Mouse (Mus musculus): Measurements from ENCODE around the gene Slc9a9. TPM values are rescaled to one million over a fixed set of nuclear protein-coding genes. Genes with fewer than 3 reads are reported as not detected.

Gene Slc9a9
- polyA plus RNA-seq, 1 experiment = 0.03 TPM

- no peaks in the 10 kb centered on the region for H3K9me3 ChIP-seq (ENCODE audit: control insufficient read depth, low read length)
- H3K36me3 ChIP-seq (ENCODE audit: control insufficient read depth) = no peaks in the 10 kb centered on the region
- H3K27me3 ChIP-seq (ENCODE audit: control insufficient read depth) = no peaks in the 10 kb centered on the region
- H3K4me3 ChIP-seq (replicated peaks) = no peak overlapping the region
- no peak for TF ChIP-seq TAL1 (IDR thresholded peaks at IDR 0.05; ENCODE audit: low read length)
- no peaks in the 10 kb centered on the region for H3K4me1 ChIP-seq (ENCODE audit: control insufficient read depth)
These were observed 498.8 kb downstream of the Slc9a9 start for GRCm38 (mm10) chr9:95168487-95169008.

- no peaks in the 10 kb centered on the region for H3K4me1 ChIP-seq (ENCODE audit: control insufficient read depth)
- H3K36me3 ChIP-seq (ENCODE audit: control insufficient read depth) = no peaks in the 10 kb centered on the region
- no peaks in the 10 kb centered on the region for H3K27me3 ChIP-seq (ENCODE audit: control insufficient read depth)
- H3K9me3 ChIP-seq (ENCODE audit: control insufficient read depth, low read length) = no peaks in the 10 kb centered on the region
- TF ChIP-seq TAL1 (IDR thresholded peaks at IDR 0.05; ENCODE audit: low read length) (no peak), GATA1 (IDR thresholded peaks at IDR 0.05; ENCODE audit: low read length) (no peak)
- H3K4me3 ChIP-seq (replicated peaks) = no peak overlapping the region
These were observed 508.5 kb downstream of the Slc9a9 start for GRCm38 (mm10) chr9:95178170-95178569.

GRCm38 (mm10) chr9:95180005-95180404, 510.3 kb downstream of the Slc9a9 start:
- H3K9me3 ChIP-seq (ENCODE audit: control insufficient read depth, low read length) = no peaks in the 10 kb centered on the region
- no peaks in the 10 kb centered on the region for H3K27me3 ChIP-seq (ENCODE audit: control insufficient read depth)
- no peak for TF ChIP-seq GATA1 (IDR thresholded peaks at IDR 0.05; ENCODE audit: low read length)
- no peak for TF ChIP-seq TAL1 (IDR thresholded peaks at IDR 0.05; ENCODE audit: low read length)
- H3K4me1 ChIP-seq (ENCODE audit: control insufficient read depth) = no peaks in the 10 kb centered on the region
- H3K36me3 ChIP-seq (ENCODE audit: control insufficient read depth) = no peaks in the 10 kb centered on the region
- no peak overlapping the region for H3K4me3 ChIP-seq (replicated peaks)

- no peak for TF ChIP-seq TAL1 (IDR thresholded peaks at IDR 0.05; ENCODE audit: low read length)
- TF ChIP-seq GATA1 (IDR thresholded peaks at IDR 0.05; ENCODE audit: low read length) = no peak
- H3K36me3 ChIP-seq (ENCODE audit: control insufficient read depth) = no peaks in the 10 kb centered on the region
- H3K4me3 ChIP-seq (replicated peaks) = no peak overlapping the region
- H3K4me1 ChIP-seq (ENCODE audit: control insufficient read depth) = no peaks in the 10 kb centered on the region
- no peaks in the 10 kb centered on the region for H3K27me3 ChIP-seq (ENCODE audit: control insufficient read depth)
- no peaks in the 10 kb centered on the region for H3K9me3 ChIP-seq (ENCODE audit: control insufficient read depth, low read length)
These were observed 510.9 kb downstream of the Slc9a9 start for GRCm38 (mm10) chr9:95180569-95180968.

GRCm38 (mm10) chr9:95181241-95182043, 511.7 kb downstream of the Slc9a9 start:
- Histone ChIP-seq H3K36me3 (ENCODE audit: control insufficient read depth) (no peaks in the 10 kb centered on the region), H3K4me3 (replicated peaks) (no peak overlapping the region), H3K27me3 (ENCODE audit: control insufficient read depth) (no peaks in the 10 kb centered on the region), H3K9me3 (ENCODE audit: control insufficient read depth, low read length) (no peaks in the 10 kb centered on the region), H3K4me1 (ENCODE audit: control insufficient read depth) (no peaks in the 10 kb centered on the region)
- no peak for TF ChIP-seq GATA1 (IDR thresholded peaks at IDR 0.05; ENCODE audit: low read length)
- no peak for TF ChIP-seq TAL1 (IDR thresholded peaks at IDR 0.05; ENCODE audit: low read length)

GRCm38 (mm10) chr9:95182272-95182671, 512.6 kb downstream of the Slc9a9 start:
- no peaks in the 10 kb centered on the region for H3K27me3 ChIP-seq (ENCODE audit: control insufficient read depth)
- H3K4me1 ChIP-seq (ENCODE audit: control insufficient read depth) = no peaks in the 10 kb centered on the region
- no peaks in the 10 kb centered on the region for H3K36me3 ChIP-seq (ENCODE audit: control insufficient read depth)
- H3K4me3 ChIP-seq (replicated peaks) = no peak overlapping the region
- no peak for TF ChIP-seq GATA1 (IDR thresholded peaks at IDR 0.05; ENCODE audit: low read length)
- TF ChIP-seq TAL1 (IDR thresholded peaks at IDR 0.05; ENCODE audit: low read length) = no peak
- no peaks in the 10 kb centered on the region for H3K9me3 ChIP-seq (ENCODE audit: control insufficient read depth, low read length)

GRCm38 (mm10) chr9:95184453-95184852, 514.7 kb downstream of the Slc9a9 start:
- H3K9me3 ChIP-seq (ENCODE audit: control insufficient read depth, low read length) = no peaks in the 10 kb centered on the region
- no peak overlapping the region for H3K4me3 ChIP-seq (replicated peaks)
- H3K36me3 ChIP-seq (ENCODE audit: control insufficient read depth) = no peaks in the 10 kb centered on the region
- H3K27me3 ChIP-seq (ENCODE audit: control insufficient read depth) = no peaks in the 10 kb centered on the region
- H3K4me1 ChIP-seq (ENCODE audit: control insufficient read depth) = no peaks in the 10 kb centered on the region
- TF ChIP-seq GATA1 (IDR thresholded peaks at IDR 0.05; ENCODE audit: low read length) (no peak), TAL1 (IDR thresholded peaks at IDR 0.05; ENCODE audit: low read length) (no peak)

- TF ChIP-seq GATA1 (IDR thresholded peaks at IDR 0.05; ENCODE audit: low read length) = no peak
- TF ChIP-seq TAL1 (IDR thresholded peaks at IDR 0.05; ENCODE audit: low read length) = no peak
- no peaks in the 10 kb centered on the region for H3K9me3 ChIP-seq (ENCODE audit: control insufficient read depth, low read length)
- no peaks in the 10 kb centered on the region for H3K36me3 ChIP-seq (ENCODE audit: control insufficient read depth)
- no peak overlapping the region for H3K4me3 ChIP-seq (replicated peaks)
- no peaks in the 10 kb centered on the region for H3K4me1 ChIP-seq (ENCODE audit: control insufficient read depth)
- H3K27me3 ChIP-seq (ENCODE audit: control insufficient read depth) = no peaks in the 10 kb centered on the region
These were observed 516.1 kb downstream of the Slc9a9 start for GRCm38 (mm10) chr9:95185840-95186239.

- TF ChIP-seq TAL1 (IDR thresholded peaks at IDR 0.05; ENCODE audit: low read length) = no peak
- no peak for TF ChIP-seq GATA1 (IDR thresholded peaks at IDR 0.05; ENCODE audit: low read length)
- no peak overlapping the region for H3K4me3 ChIP-seq (replicated peaks)
- H3K27me3 ChIP-seq (ENCODE audit: control insufficient read depth) = no peaks in the 10 kb centered on the region
- H3K36me3 ChIP-seq (ENCODE audit: control insufficient read depth) = no peaks in the 10 kb centered on the region
- H3K4me1 ChIP-seq (ENCODE audit: control insufficient read depth) = no peaks in the 10 kb centered on the region
- H3K9me3 ChIP-seq (ENCODE audit: control insufficient read depth, low read length) = no peaks in the 10 kb centered on the region
These were observed 516.9 kb downstream of the Slc9a9 start for GRCm38 (mm10) chr9:95186386-95187289.
